Mouse (Mus musculus) embryo, embryonic 10.5 days (tissue): Measurements from ENCODE around the gene Arf1.

Experiments
- DNase-seq: peaks from one replicate; pipeline ENCODE4 v3.0.0-alpha.2; 2015; ENCODE audit warnings: low spot score

The Arf1 gene

GRCm38 (mm10) chr11:59228122-59228953, at the start of gene Arf1:
Arf1 (minus strand) TSS chr11:59228270.
- DNase-seq: peak; percentile 97

- no peak for DNase-seq
These were observed 48.8 kb upstream of the Arf1 start for GRCm38 (mm10) chr11:59276877-59277276.

DNA sequence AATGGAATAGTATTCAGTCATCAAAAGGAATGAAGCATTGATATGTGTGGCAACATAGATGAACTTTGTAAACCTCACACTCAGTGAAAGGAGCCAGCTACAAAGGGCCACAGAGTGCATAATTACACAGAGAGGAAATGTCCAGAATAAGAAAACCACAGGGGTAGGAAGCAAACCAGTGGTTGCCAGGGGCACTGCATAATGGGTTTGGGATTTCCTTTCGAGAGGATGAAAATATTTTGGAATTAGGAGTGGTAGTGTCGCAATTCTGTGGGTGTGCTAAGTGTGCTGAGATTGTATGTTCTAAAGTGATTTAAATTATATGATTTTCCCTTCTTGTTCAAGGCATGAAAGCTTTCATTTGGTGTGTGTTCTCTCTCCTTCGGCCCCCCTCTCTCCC, 46.1 kb upstream of the Arf1 start:
- DNase-seq: no peak

- DNase-seq: no peak
These were observed 38.7 kb upstream of the Arf1 start for GRCm38 (mm10) chr11:59266727-59267126.

DNA sequence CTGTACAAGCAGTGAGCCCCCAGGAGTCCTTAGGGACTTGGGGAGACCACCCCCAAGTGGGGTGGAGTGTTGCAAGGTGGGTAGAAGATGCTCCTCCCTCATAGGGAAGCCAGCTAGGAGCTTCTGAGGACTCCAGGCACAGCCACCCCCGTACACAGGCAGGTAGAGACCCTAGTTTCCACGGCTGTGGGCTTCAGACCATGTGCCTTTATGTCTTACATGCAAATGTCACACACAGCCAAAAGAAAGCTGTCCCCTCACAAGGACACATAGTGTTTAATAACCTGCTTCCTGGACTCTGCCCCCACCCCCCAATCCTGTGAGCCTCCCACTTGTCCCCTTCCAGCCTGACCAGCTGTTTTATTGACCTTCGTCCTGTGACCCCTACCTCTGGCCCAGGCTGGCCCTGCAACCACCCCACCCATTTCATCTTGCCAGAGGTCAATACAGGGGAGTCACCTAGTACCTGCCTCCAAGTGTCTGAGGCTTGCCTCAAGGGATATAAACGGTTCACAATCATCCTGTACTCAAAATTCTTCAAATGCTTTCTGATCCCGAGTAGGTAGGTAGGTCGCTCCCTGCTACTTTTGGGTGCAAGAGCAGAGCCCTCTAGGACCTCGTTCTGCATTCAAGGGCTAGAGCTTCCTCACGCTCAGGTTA, 37.2 kb upstream of the Arf1 start:
- no peak for DNase-seq

- peak; percentile 60 for DNase-seq
These were observed 36.5 kb upstream of the Arf1 start for GRCm38 (mm10) chr11:59264593-59264992.

DNA sequence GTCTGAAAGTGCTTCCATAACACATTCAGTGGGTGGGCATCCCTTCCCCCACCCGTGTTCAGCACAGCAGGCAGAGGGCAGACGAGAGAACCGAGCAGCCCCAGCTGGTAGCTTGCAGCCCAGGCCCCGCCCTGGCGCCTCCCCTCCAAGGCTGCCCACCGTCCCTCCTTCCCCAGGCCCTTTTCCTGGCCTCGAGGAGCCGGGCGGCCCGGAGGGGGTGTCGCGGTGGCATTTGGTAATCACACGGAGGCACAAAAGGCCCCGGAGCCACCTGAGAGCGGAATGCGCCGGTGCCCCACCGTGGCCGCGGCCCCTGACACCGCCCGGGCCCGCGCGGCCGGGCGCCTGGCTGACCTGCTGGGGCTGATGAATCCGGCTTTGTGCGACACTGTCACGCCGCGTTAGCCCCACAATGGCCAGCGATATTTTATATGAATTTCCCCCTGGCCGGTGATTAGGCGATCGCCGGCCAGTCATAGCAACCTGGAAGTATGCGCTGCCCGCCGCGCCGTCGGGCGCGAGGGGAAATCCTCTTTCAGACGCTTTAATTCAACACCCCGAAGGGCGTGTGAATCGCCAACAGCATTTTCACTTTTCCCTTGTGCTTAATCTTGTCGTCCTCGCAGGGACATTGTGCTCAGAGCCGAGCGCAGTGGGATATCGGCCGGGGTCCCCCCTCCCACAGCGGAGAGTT, 35.9 kb upstream of the Arf1 start:
- peak; percentile 76 for DNase-seq

- DNase-seq: no peak
These were observed 34.2 kb upstream of the Arf1 start for GRCm38 (mm10) chr11:59262308-59262707.

GRCm38 (mm10) chr11:59260706-59261493, 32.8 kb upstream of the Arf1 start:
- DNase-seq: no peak

DNA sequence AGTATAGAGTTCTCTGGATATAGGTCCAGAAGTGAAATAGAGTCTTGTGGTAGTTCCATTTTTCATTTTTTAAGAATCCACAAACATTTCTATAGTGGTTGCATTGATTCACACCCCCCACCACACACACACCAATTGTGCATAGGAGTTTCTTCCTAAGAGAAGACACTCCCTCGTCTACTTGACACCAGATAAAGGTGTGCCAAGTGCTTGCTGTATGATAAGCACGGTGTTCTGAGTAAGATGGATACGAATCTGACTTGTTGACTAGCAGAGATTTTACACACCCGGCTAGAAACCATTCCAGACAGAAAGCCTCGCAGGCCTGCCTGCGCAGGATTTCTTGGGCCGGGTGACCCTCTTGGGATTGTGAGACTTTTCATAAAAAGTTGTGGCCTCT, 31.6 kb upstream of the Arf1 start:
- DNase-seq: no peak

DNA sequence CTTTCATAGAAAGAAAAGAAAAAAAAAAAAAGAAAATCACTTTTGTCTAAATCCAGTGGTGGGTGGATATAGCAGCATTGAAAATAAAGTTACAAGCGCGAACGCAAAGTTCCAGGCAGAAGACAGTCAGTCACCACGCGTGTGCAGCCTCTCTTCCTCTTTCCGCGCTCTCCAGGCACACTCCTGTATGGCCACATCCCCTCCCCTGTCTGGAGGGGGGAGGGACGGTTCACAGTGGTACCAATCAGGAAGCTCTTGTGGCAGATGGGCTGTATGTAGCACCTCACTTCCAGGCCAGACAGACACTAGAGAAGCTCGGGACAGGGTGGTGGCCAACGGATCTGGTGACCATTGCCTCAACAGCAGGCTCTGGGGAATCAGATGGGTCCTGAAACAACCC, 20.0 kb upstream of the Arf1 start:
- no peak for DNase-seq

DNA sequence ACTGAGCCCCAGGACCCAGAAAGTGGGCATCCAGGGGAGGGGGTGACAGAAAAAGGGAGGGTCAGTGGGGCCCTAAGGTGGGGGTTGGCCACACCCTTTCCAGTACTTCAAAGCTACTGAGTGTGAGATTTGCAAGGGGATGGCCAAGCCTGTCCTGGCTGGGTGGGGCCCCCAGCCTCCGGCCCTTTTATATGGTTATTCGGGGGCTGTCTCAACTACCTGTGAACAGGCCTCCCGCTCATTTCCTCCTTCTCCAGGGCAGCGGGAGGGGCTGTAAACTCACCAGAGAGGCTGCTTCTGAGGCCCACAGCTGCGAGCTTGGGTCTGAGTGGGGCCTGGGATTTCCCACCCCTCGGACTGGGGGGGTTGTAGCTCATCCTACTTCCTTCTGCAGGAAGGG, 15.8 kb upstream of the Arf1 start:
- DNase-seq: no peak

DNA sequence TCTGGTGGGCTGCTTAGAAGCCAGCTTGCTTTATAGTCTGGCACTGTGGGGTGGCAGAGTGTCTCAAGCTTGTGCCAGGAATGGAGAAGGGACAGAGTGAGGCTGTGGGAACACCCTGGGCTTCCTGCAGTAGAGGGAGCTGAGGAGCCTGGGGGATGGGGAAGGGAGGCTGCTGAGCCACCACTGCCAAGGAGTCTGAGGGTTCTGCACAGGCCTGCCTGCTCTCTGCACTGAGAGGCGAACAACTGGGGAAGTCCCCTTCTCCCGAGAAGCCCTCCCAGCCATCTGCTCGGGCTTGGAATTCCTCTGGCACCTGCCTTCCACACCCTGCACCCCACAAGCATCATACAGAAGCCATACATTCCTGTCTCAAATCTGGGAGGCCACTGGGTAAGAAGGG, 13.8 kb upstream of the Arf1 start:
- no peak for DNase-seq

GRCm38 (mm10) chr11:59239796-59240195, 11.7 kb upstream of the Arf1 start:
- no peak for DNase-seq

GRCm38 (mm10) chr11:59239428-59239785, 11.3 kb upstream of the Arf1 start:
- DNase-seq: no peak

- peak; percentile 85 for DNase-seq
These were observed 10.7 kb upstream of the Arf1 start for GRCm38 (mm10) chr11:59238525-59239427.

DNA sequence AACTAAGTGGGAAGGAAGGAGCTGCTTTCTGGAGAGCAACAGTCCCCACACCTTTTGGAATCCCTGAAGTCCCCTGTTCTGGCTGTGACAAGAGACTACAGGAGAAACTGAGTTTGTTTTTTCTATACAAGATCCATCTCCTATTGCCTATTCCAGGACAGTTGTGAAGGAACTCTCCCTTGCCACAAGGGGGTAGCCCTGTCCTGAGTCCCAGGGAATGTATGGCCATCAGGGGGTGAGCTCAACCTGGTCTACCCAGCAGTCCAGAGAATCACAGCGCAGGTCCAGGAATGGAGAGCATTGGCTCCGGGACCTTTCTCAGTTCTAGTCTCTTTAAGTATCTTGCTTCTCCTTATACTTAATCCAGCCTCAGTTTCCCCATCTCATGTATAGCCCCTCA, 4.7 kb upstream of the Arf1 start:
- peak; percentile 9 for DNase-seq

GRCm38 (mm10) chr11:59230144-59230760, 2.2 kb upstream of the Arf1 start:
- DNase-seq: peak; percentile 78

DNA sequence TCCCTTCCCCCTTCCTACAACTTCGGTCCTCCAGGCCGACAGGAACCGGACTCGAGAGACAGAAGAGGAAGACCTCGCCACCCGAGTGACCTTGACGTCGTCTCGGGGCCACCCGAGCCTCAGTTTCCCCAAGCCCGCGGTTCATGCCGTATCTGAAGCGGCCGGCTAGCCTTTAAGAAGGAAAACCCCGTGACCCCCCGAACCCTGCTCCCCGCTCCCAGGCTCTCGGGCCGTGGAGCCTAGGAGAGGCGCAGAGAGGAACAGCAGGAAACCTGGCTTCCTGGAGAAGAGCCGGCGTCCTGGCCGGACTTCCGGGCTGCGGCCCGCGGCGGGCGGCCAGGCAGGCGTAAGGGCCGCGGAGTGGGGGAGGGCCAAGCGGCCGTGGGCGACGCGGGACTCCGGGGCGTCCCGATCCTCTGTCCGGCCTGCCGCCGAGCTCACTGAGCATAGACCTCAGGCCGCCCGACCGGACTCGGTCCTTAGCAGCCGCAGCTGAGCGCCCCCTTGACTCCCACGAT, 407 bp downstream of the Arf1 start:
- no peak for DNase-seq

DNA sequence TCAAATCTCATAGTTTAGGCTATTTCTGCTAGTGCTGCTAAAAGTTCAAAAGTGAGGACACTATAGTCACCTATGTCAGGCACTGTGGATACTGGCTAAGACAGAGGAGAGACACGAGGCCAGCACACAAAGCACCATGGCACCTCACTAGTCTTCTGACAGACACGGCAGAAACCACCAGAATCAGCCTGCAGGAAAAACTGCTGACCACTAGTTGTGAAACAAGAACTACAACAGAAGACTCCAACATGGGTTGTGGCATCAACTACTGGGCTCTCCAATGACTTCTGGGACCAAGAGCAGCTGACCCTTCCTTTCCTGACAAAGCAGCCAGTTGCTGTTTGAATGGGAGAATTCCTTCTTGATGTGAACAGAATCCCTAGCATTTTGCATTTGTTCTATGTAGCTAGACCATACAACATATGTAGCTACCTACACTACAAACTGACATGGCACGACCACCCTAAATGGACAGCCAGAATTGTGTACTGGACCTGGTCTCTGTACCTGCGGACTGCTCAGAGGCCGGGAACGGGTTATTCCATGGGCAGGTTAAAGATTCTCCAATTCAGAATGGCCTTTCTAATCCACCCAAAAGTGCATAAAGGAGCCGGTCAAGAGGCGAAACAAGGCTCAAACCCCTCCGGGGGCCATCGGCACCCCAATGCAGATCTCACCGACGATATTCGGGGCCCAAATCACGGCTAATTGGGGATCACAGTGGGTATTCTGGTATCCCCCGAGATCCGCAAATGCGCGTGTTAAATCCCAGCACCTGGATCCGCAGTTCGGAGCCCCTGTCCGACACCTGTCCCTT, 1.1 kb downstream of the Arf1 start:
- peak; percentile 25 for DNase-seq
